Mouse (Mus musculus) liver, adult 2 months (tissue): ENCODE measurements around the gene Park7. TPM values are rescaled to one million over a fixed set of nuclear protein-coding genes. Genes with fewer than 3 reads are reported as not detected.

ENCODE experiments used
- DNase-seq: peaks from one replicate; pipeline ENCODE4 v3.0.0-alpha.2; 2011; ENCODE audit warnings: low read depth, low spot score; ENCODE audit errors: extremely low read depth
- H3K27ac ChIP-seq: fragments of 200-500 bp; replicated peaks from 2 replicates; pipeline ENCODE4 v1.5.1; 2012; ENCODE audit warnings: low read depth, mild to moderate bottlenecking, control low read depth, inconsistent platforms, low read length; ENCODE audit not compliant: insufficient read depth
- H3K27me3 ChIP-seq: fragments of 200-500 bp; 2 replicates; pipeline ENCODE4 v1.6.1; 2012; ENCODE audit warnings: mild to moderate bottlenecking, moderate library complexity, low read length, inconsistent platforms; ENCODE audit not compliant: control insufficient read depth, insufficient read depth
- H3K36me3 ChIP-seq: fragments of 200-500 bp; 2 replicates; pipeline ENCODE4 v1.6.1; 2012; ENCODE audit warnings: low read length, inconsistent platforms; ENCODE audit not compliant: control insufficient read depth, insufficient read depth
- H3K4me1 ChIP-seq: fragments of 200-500 bp; 2 replicates; pipeline ENCODE4 v1.6.1; 2011; ENCODE audit warnings: low read length; ENCODE audit not compliant: control insufficient read depth, insufficient read depth
- H3K4me3 ChIP-seq: fragments of 200-500 bp; 2 replicates; pipeline ENCODE4 v1.5.1; 2011; ENCODE audit warnings: low read depth, mild to moderate bottlenecking, control low read depth, low read length, moderate library complexity; ENCODE audit not compliant: insufficient read depth
- H3K79me2 ChIP-seq: fragments of 200-500 bp; 2 replicates; pipeline ENCODE4 v1.6.1; 2012; ENCODE audit warnings: inconsistent platforms, mild to moderate bottlenecking, low read length, moderate library complexity; ENCODE audit not compliant: control insufficient read depth, insufficient read depth
- H3K9ac ChIP-seq: fragments of 200-500 bp; 2 replicates; pipeline ENCODE4 v1.6.1; 2012; ENCODE audit warnings: low read depth, mild to moderate bottlenecking, control low read depth, inconsistent platforms, low read length
- CTCF ChIP-seq: fragments of 200-500 bp; IDR thresholded peaks from 2 replicates; pipeline ENCODE4 v1.5.1; 2011; ENCODE audit warnings: low read depth, low read length, control low read depth
- POLR2A ChIP-seq: fragments of 200-500 bp; IDR thresholded peaks from 2 replicates; pipeline ENCODE4 v1.6.1; 2011; ENCODE audit warnings: low read length, control low read depth; ENCODE audit not compliant: insufficient read depth; ENCODE audit errors: extremely low read depth
- WGBS: fragments of 180-500 bp; shearing (Covaris S2); methylation state at CpG from one replicate; pipeline ENCODE4 v1.1.7; 2018; 5-methylcytosine and 5-hydroxymethylcytosine counted together
- polyA plus RNA-seq: library from polyadenylated mRNA; depleted of rRNA; stranded (reverse); fragments of >200 nt; gene quantifications from 2 replicates; pipeline ENCODE4 v1.2.3, GENCODE M21; 2012
- total RNA-seq: library from RNA; depleted of rRNA; stranded (reverse); fragments of >200 nt; gene quantifications from 2 replicates; pipeline ENCODE4 v1.2.3, GENCODE M21; 2014

Park7 gene
- total and polyA plus RNA-seq, 2 experiments = 148 to 324 TPM

DNA sequence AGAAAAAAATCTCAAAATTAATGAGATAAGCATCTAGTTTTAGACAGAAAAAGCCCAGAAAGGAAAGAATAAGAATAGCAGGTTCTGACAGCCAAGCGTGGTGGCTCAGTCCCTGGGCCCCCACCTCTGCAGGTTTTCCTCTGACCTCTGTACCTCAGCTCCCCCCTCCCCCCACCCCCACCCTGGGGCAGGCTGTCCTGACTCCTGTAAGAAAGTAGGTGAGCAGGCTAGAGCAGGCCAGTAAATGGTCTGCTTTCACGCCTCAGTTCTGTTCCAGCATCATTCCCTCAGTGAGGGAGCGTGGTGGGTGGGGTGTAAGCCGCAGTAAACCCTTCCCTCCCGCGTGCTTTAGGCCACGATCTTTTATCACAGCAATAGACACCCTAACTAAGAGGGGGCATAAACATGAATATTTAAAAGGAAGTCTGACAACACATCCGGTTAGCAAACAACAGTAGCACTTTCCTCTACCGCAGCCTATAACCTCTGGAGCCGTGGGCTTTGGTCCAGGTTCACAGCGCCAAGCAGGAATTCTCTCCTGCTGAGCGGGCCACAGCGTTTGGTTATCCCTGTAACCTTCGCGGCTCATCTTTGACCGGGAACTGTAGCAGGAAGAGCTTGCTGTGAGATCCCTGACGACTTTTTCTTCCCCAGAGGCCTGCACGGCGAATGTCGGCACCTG is 24.8 kb downstream of the Park7 start:
- Histone ChIP-seq H3K4me3 (no peak overlapping the region), H3K27me3 (no peaks in the 10 kb centered on the region), H3K9ac (peak overlapping the region; percentile 24), H3K27ac (peak overlapping the region; percentile 61), H3K4me1 (peaks cover 2% of the 10 kb centered on the region; the same call in 1 of the 2 replicates), H3K36me3 (no peaks in the 10 kb centered on the region), H3K79me2 (no peaks in the 10 kb centered on the region)
- peak; percentile 70 for DNase-seq
- TF ChIP-seq CTCF (no peak), POLR2A (no peak)
- WGBS = 13% methylated on average over 20 of the region's 20 CpGs

DNA sequence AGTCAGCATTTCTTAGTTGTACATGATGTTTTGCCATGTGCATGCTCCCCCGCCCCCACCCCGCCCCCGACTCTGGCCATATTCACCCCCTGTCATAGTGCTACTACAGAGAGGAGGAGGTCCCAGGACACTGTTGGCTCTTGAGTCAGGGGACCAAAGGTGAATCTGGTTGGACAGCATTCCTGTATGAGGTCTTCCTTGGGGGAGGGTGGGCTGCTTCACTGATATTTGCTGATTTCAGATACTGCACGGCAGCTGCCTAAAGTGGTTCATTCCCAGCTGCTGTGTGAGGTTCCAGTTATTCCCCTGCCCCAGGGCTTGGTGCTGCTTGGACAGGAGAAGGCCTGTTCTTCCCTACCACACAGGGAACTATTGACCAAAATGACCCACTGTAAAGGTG is 25.7 kb downstream of the Park7 start:
- Histone ChIP-seq H3K27ac (no peak overlapping the region), H3K36me3 (no peaks in the 10 kb centered on the region), H3K9ac (no peak overlapping the region), H3K79me2 (no peaks in the 10 kb centered on the region), H3K4me3 (no peak overlapping the region), H3K27me3 (no peaks in the 10 kb centered on the region), H3K4me1 (peaks cover 2% of the 10 kb centered on the region; the same call in 1 of the 2 replicates)
- no peak for DNase-seq
- no peak for TF ChIP-seq CTCF
- no peak for TF ChIP-seq POLR2A
- 58% methylated on average over 4 of the region's 4 CpGs for WGBS

DNA sequence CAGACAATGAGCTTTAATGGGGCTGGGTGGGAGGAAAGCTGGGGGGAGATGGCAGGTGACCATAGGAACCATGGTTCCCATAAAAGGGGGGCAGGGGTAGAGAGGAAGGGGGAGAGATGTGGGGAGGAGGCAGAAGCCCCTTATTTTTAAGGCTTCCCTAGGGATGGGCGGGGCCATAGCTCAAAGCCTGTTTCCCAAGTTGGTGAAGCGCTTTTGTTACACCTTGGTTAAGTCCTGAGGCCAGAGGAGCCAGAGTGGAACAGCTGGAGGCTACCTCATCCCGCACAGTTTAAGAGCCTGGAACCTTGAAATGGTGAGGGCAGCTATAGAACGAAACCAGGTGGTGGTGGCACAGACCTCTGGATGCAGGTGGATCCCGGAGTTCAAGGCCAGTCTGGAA is 26.3 kb downstream of the Park7 start:
- Histone ChIP-seq H3K4me3 (no peak overlapping the region), H3K27ac (no peak overlapping the region), H3K79me2 (no peaks in the 10 kb centered on the region), H3K9ac (no peak overlapping the region), H3K27me3 (no peaks in the 10 kb centered on the region), H3K36me3 (no peaks in the 10 kb centered on the region), H3K4me1 (peaks cover 2% of the 10 kb centered on the region; the same call in 1 of the 2 replicates)
- TF ChIP-seq CTCF (no peak), POLR2A (no peak)
- 88% methylated on average over 5 of the region's 5 CpGs for WGBS
- DNase-seq = no peak

DNA sequence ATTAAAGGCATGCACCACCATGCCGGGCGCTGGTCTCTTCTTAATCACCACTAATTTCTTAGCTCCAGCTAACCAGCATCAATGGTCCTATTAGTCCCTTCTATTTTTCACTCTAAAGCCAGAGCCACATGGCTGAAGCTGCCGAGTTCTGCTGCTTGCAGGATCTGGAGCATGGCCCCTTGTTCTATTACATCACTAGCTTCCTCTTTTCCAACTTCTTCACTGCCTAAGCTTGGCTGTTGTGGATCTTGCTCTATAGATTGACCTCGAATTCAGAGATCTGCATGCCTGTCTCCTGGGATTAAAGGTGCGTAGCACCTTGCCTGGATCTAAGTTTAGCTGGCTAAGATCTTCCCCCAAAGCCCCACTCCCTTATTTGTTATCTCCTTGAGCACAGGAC is 31.6 kb downstream of the Park7 start:
- Histone ChIP-seq H3K27ac (no peak overlapping the region), H3K36me3 (no peaks in the 10 kb centered on the region), H3K27me3 (0 out of 2 replicates have a peak, but pooled peaks cover 2% of the 10 kb centered on the region), H3K79me2 (no peaks in the 10 kb centered on the region), H3K9ac (no peak overlapping the region), H3K4me3 (no peak overlapping the region), H3K4me1 (no peaks in the 10 kb centered on the region)
- DNase-seq = no peak
- TF ChIP-seq POLR2A (no peak), CTCF (no peak)
- 87% methylated on average over 5 of the region's 5 CpGs for WGBS

DNA sequence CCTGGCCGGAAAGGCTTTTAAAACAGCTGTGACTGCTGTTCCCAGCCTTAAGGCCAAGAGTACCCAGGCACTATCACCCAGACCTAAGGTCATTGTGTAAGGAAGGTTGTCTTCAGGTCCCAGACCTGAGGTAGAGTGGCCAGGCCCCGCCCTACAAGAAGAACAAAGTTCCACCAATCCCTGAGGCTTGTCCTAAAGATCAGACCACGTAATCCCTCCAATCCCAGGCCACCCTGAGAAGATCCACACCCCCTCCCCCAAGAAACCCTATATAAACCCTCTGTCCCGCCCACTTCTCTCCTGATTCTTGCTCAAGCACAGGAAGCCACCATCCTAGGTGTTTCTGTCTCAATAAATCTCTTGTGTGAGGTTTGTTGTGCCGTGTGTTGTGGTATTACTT is 33.9 kb downstream of the Park7 start:
- Histone ChIP-seq H3K4me3 (no peak overlapping the region), H3K27ac (no peak overlapping the region), H3K4me1 (no peaks in the 10 kb centered on the region), H3K79me2 (no peaks in the 10 kb centered on the region), H3K27me3 (0 out of 2 replicates have a peak, but pooled peaks cover 2% of the 10 kb centered on the region), H3K9ac (no peak overlapping the region), H3K36me3 (no peaks in the 10 kb centered on the region)
- TF ChIP-seq CTCF (no peak), POLR2A (no peak)
- 97% methylated on average over 5 of the region's 5 CpGs for WGBS
- no peak for DNase-seq

DNA sequence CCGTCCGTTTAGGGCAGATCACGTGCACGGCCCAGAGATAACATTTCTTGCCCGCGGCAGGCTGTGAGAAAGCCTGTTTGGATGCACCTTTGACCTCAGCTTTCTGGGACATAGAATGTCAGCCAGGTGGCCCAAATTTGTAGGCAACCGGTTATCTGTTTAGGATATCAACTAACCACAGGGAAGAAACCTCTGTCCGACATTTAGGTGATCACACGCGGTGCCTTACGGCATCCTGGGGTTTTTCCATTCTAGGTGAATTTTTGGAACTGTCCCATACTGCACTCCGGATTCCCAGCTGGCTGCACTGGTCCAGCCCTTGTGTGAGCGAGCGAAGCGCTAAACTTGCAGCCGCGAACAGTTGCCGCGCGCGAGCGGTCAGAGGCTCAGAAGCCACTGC is 34.6 kb downstream of the Park7 start:
- no peak overlapping the region for H3K27ac ChIP-seq
- H3K36me3 ChIP-seq = no peaks in the 10 kb centered on the region
- WGBS = 96% methylated on average over 22 of the region's 22 CpGs

More for the DNA sequence above, 34.6 kb downstream of the Park7 start:
- Histone ChIP-seq H3K27me3 (0 out of 2 replicates have a peak, but pooled peaks cover 2% of the 10 kb centered on the region), H3K9ac (no peak overlapping the region), H3K4me1 (no peaks in the 10 kb centered on the region), H3K4me3 (no peak overlapping the region), H3K79me2 (no peaks in the 10 kb centered on the region)
- TF ChIP-seq CTCF (no peak), POLR2A (no peak)
- DNase-seq = no peak
